Mouse (Mus musculus): ENCODE results near the gene Gpr108. TPM values are rescaled to one million over a fixed set of nuclear protein-coding genes. Genes with fewer than 3 reads are reported as not detected.

The Gpr108 gene
- polyA plus RNA-seq, 1 experiment from 2014 or later: 36.8 TPM

DNA sequence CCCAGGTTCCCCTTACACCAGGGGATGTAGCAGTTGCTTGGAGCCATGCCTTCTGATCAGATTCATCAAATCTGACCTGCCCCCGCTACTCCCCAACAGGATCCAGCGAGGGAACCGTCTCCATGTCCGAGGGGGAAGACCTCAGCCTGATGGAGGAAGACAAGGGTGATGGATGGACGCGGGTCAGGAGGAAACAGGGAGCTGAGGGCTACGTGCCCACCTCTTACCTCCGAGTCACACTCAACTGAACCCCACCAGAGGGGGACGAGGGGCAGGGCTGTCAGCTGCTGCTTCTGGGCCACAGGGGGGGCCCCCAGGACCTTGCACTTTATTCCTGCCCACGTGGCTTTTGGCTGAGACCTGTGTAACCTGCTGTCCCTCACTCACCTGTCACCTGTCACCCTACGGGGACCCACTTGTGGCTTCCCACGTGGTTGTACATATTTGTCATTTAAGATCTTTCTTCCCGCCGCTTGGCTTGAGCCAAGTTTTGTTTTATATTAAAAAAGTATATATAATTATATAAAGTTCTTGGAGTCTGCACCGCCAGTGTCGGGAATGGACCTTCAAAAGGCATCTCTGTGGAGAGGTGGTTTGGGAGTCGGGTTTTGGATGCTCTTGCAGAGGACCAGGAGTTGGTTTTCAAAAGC lies 14.8 kb upstream of the Gpr108 start:
- Histone ChIP-seq H3K4me3 (ENCODE audit: low read length) (no peak overlapping the region), H3K27me3 (ENCODE audit: control insufficient read depth, insufficient read depth, low read length) (no peaks in the 10 kb centered on the region), H3K9me3 (ENCODE audit: control insufficient read depth, low read length) (no peaks in the 10 kb centered on the region), H3K27ac (ENCODE audit: low read depth, low read length) (no peak overlapping the region), H3K9ac (ENCODE audit: low read depth, low read length) (no peak overlapping the region), H3K4me1 (ENCODE audit: control insufficient read depth, insufficient read depth, low read length) (0 out of 2 replicates have a peak, but pooled peaks cover 4% of the 10 kb centered on the region), H3K36me3 (ENCODE audit: control insufficient read depth, insufficient read depth, low read length) (peaks cover 52% of the 10 kb centered on the region), H3K4me2 (replicated peaks; ENCODE audit: low read depth, low read length) (no peak overlapping the region)
- WGBS: 90% methylated on average over 17 of the region's 17 CpGs
- ATAC-seq (ENCODE audit: low FRiP score, low TSS enrichment): no peak

DNA sequence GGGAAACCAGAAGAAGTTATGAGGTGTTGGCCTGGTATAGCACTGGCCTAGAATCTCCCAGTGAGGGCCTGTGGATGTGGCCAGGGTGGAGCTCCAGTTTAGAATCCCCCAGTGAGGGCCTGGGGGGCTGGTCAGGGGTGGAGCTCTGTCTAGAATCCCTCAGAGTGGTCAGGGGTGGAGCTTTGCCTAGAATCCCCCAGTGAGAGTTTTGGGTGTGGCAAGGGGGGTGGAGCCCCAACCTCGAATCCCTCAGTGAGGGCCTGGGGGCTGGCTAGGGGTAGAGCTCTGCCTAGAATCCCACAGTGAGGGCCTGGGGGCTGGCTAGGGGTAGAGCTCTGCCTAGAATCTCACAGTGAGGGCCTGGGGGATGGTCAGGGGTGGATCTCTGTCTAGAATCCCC lies 13.6 kb upstream of the Gpr108 start:
- Histone ChIP-seq H3K4me1 (ENCODE audit: control insufficient read depth, insufficient read depth, low read length) (0 out of 2 replicates have a peak, but pooled peaks cover 4% of the 10 kb centered on the region), H3K4me3 (ENCODE audit: low read length) (no peak overlapping the region), H3K27ac (ENCODE audit: low read depth, low read length) (no peak overlapping the region), H3K36me3 (ENCODE audit: control insufficient read depth, insufficient read depth, low read length) (peaks cover 60% of the 10 kb centered on the region), H3K27me3 (ENCODE audit: control insufficient read depth, insufficient read depth, low read length) (no peaks in the 10 kb centered on the region), H3K4me2 (replicated peaks; ENCODE audit: low read depth, low read length) (no peak overlapping the region), H3K9ac (ENCODE audit: low read depth, low read length) (no peak overlapping the region), H3K9me3 (ENCODE audit: control insufficient read depth, low read length) (no peaks in the 10 kb centered on the region)
- ATAC-seq (ENCODE audit: low FRiP score, low TSS enrichment): no peak
- 50% methylated on average over 1 of the region's 1 CpGs for WGBS

DNA sequence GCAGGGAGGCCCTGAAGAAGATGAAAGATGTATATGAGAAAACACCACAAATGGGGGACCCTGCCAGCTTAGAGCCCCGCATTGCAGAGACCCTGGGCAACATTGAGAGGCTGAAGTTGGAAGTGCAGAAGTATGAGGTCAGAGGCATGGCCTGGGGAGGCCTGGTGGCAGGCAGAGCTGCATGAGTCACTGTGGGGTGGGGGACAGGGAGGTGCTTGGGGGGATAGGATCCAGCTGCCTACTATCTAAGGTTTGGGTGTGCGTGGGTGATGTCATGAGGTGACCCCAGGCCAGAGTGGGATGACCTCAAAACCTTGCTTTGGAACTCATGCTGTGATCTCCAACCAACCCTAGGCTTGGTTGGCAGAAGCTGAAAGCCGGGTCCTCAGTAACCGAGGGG lies 13.0 kb upstream of the Gpr108 start:
- WGBS: 91% methylated on average over 4 of the region's 4 CpGs
- no peak for ATAC-seq (ENCODE audit: low FRiP score, low TSS enrichment)
- Histone ChIP-seq H3K4me1 (ENCODE audit: control insufficient read depth, insufficient read depth, low read length) (0 out of 2 replicates have a peak, but pooled peaks cover 4% of the 10 kb centered on the region), H3K27ac (ENCODE audit: low read depth, low read length) (no peak overlapping the region), H3K9ac (ENCODE audit: low read depth, low read length) (no peak overlapping the region), H3K4me2 (replicated peaks; ENCODE audit: low read depth, low read length) (no peak overlapping the region), H3K4me3 (ENCODE audit: low read length) (no peak overlapping the region), H3K36me3 (ENCODE audit: control insufficient read depth, insufficient read depth, low read length) (peaks cover 64% of the 10 kb centered on the region), H3K27me3 (ENCODE audit: control insufficient read depth, insufficient read depth, low read length) (no peaks in the 10 kb centered on the region), H3K9me3 (ENCODE audit: control insufficient read depth, low read length) (no peaks in the 10 kb centered on the region)

DNA sequence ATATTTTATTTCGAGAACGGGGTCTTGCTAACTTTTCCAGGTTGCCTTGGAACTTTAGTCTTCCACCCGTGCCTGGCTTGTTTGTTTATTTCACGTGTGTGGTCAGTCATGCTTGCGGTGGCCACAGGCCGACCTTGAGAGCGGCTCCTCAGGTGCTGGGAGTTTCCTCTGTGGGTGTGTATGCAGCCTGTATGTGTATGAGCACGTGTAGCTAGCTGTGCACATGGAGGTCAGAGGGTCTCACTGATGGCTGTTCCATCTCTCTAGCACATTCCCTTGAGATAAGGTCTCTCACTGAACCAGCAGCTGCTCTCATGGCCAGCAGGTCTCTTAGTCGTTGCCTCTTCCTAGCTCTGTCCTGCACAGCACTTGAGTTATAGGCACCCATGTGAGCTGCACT lies 12.1 kb upstream of the Gpr108 start:
- Histone ChIP-seq H3K27ac (ENCODE audit: low read depth, low read length) (no peak overlapping the region), H3K36me3 (ENCODE audit: control insufficient read depth, insufficient read depth, low read length) (peaks cover 71% of the 10 kb centered on the region), H3K4me3 (ENCODE audit: low read length) (no peak overlapping the region), H3K27me3 (ENCODE audit: control insufficient read depth, insufficient read depth, low read length) (no peaks in the 10 kb centered on the region), H3K4me1 (ENCODE audit: control insufficient read depth, insufficient read depth, low read length) (0 out of 2 replicates have a peak, but pooled peaks cover under 1% of the 10 kb centered on the region), H3K4me2 (replicated peaks; ENCODE audit: low read depth, low read length) (no peak overlapping the region), H3K9me3 (ENCODE audit: control insufficient read depth, low read length) (no peaks in the 10 kb centered on the region), H3K9ac (ENCODE audit: low read depth, low read length) (no peak overlapping the region)
- no peak for ATAC-seq (ENCODE audit: low FRiP score, low TSS enrichment)
- 86% methylated on average over 9 of the region's 9 CpGs for WGBS

DNA sequence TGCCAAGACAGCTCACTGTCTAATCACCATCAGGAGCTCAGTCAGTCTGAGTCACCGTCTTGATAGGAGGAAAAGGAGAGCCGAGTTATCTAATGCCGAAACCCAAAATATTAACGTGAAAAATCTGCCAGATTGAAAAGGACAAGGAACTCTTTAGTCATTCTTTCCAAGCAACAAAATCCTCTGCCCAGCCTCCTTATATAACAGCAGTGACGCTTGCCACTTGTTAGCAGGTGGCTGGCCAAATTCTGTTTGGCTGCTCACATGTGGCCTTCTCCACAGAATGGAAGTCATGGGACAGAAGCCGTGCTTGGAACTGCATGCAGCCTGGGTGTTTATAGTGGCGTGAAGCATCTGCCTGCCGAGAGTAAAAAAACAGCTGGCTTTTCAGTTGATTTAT lies 11.5 kb upstream of the Gpr108 start:
- no peak for ATAC-seq (ENCODE audit: low FRiP score, low TSS enrichment)

DNA sequence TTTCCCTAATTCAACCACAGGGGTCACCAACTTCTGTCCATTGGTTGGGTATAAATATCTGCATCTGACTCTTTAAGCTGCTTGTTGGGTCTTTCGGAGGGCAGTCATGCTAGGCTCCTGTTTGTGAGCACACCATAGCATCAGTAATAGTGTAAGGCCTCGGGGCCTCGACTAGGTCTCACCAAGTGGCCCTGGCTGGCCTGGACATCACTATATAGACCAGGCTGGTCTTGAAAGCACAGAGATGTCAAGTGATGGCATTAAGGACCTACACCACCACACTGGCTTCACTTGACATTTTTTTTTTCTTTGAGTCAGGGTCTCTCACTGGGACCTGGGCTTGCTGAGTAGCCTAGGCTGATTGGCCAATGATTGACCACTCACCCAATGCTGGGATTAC lies 9.9 kb upstream of the Gpr108 start:
- no peak overlapping the region for H3K9ac ChIP-seq (ENCODE audit: low read depth, low read length)
- no peak overlapping the region for H3K4me3 ChIP-seq (ENCODE audit: low read length)
- WGBS: 92% methylated on average over 3 of the region's 3 CpGs
- no peaks in the 10 kb centered on the region for H3K9me3 ChIP-seq (ENCODE audit: control insufficient read depth, low read length)
- peaks cover 90% of the 10 kb centered on the region for H3K36me3 ChIP-seq (ENCODE audit: control insufficient read depth, insufficient read depth, low read length)
- H3K4me2 ChIP-seq (replicated peaks; ENCODE audit: low read depth, low read length): no peak overlapping the region
- no peak overlapping the region for H3K27ac ChIP-seq (ENCODE audit: low read depth, low read length)
- H3K27me3 ChIP-seq (ENCODE audit: control insufficient read depth, insufficient read depth, low read length): no peaks in the 10 kb centered on the region
- ATAC-seq (ENCODE audit: low FRiP score, low TSS enrichment): no peak
- H3K4me1 ChIP-seq (ENCODE audit: control insufficient read depth, insufficient read depth, low read length): no peaks in the 10 kb centered on the region

More for the DNA sequence above, 11.5 kb upstream of the Gpr108 start:
- Histone ChIP-seq H3K4me1 (ENCODE audit: control insufficient read depth, insufficient read depth, low read length) (no peaks in the 10 kb centered on the region), H3K36me3 (ENCODE audit: control insufficient read depth, insufficient read depth, low read length) (peaks cover 77% of the 10 kb centered on the region), H3K9me3 (ENCODE audit: control insufficient read depth, low read length) (no peaks in the 10 kb centered on the region), H3K4me3 (ENCODE audit: low read length) (no peak overlapping the region), H3K27ac (ENCODE audit: low read depth, low read length) (no peak overlapping the region), H3K27me3 (ENCODE audit: control insufficient read depth, insufficient read depth, low read length) (no peaks in the 10 kb centered on the region), H3K4me2 (replicated peaks; ENCODE audit: low read depth, low read length) (no peak overlapping the region), H3K9ac (ENCODE audit: low read depth, low read length) (no peak overlapping the region)
- WGBS: 93% methylated on average over 8 of the region's 8 CpGs

DNA sequence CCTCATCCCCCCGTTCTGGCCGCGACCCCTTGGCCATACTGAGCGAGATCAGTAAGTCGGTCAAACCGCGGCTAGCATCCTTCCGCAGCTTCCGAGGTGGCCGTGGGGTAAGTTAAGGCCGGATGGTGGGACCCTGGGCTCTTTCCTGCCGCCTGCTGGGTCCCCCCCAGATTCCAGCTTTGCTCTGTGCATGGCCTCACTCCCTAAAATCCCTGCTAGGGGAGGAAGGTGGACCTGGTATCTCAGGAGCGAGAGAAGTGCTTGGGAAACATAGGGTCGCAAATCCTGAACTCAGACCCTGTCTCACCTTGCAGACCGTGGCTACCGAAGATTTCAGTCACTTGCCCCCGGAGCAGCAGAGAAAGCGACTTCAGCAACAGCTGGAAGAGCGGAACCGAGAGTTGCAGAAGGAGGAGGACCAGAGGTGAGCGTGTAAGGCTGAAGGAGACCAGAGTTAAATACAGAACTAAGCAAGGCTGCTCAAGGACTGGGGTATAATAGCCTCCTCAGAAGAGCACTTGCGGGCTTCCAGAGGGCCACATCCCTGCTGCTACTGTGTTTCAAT lies 8.8 kb upstream of the Gpr108 start:
- WGBS: 96% methylated on average over 22 of the region's 22 CpGs
- H3K36me3 ChIP-seq (ENCODE audit: control insufficient read depth, insufficient read depth, low read length): peaks cover 82% of the 10 kb centered on the region
- H3K9ac ChIP-seq (ENCODE audit: low read depth, low read length): no peak overlapping the region
- H3K4me2 ChIP-seq (replicated peaks; ENCODE audit: low read depth, low read length): no peak overlapping the region
- no peaks in the 10 kb centered on the region for H3K27me3 ChIP-seq (ENCODE audit: control insufficient read depth, insufficient read depth, low read length)
- no peak overlapping the region for H3K4me3 ChIP-seq (ENCODE audit: low read length)
- H3K27ac ChIP-seq (ENCODE audit: low read depth, low read length): no peak overlapping the region
- H3K9me3 ChIP-seq (ENCODE audit: control insufficient read depth, low read length): no peaks in the 10 kb centered on the region
- ATAC-seq (ENCODE audit: low FRiP score, low TSS enrichment): no peak
- no peaks in the 10 kb centered on the region for H3K4me1 ChIP-seq (ENCODE audit: control insufficient read depth, insufficient read depth, low read length)

DNA sequence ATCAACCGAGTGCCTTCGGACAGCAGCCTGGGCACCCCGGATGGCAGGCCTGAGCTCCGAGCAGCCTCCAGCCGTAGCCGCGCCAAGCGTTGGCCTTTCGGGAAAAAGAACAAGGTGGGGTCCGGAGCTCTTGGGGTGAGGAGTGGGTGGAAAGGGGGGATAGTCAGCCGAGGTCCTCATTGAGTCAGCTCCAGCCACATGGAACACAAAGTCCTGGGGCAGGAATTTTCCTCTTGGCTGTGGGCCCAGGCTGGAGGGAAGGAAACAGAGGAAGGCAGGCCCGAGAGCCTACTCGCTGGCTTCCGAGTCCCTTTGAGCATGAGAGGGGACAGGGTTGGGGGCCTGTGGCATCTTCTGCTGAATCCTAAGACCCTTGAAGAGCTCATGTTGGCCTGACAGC lies 7.1 kb upstream of the Gpr108 start:
- Histone ChIP-seq H3K9me3 (ENCODE audit: control insufficient read depth, low read length) (no peaks in the 10 kb centered on the region), H3K27me3 (ENCODE audit: control insufficient read depth, insufficient read depth, low read length) (no peaks in the 10 kb centered on the region), H3K4me1 (ENCODE audit: control insufficient read depth, insufficient read depth, low read length) (peaks cover 7% of the 10 kb centered on the region; the same call in 1 of the 2 replicates), H3K4me3 (ENCODE audit: low read length) (no peak overlapping the region), H3K4me2 (replicated peaks; ENCODE audit: low read depth, low read length) (no peak overlapping the region), H3K9ac (ENCODE audit: low read depth, low read length) (no peak overlapping the region), H3K27ac (ENCODE audit: low read depth, low read length) (no peak overlapping the region), H3K36me3 (ENCODE audit: control insufficient read depth, insufficient read depth, low read length) (peaks cover 65% of the 10 kb centered on the region)
- ATAC-seq (ENCODE audit: low FRiP score, low TSS enrichment): no peak
- 94% methylated on average over 14 of the region's 14 CpGs for WGBS

DNA sequence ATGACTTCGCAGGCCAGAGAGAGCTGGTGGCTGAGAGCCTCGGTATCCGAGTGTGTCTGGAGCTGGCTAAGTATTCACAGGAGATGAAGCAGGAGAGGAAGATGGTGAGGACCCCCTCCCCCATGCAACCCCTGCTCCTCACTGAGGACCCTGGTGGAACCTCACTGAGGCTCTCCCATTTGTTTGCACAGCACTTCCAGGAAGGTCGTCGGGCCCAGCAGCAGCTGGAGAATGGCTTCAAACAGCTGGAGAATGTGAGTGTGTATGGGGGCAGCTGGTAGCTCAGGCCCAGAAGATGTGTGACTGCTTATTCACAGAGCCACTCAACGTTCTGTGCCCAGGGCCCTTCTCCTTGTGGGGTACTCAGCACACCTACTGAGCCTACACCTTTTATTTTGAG lies 5.1 kb upstream of the Gpr108 start:
- no peak overlapping the region for H3K27ac ChIP-seq (ENCODE audit: low read depth, low read length)
- WGBS: 83% methylated on average over 6 of the region's 6 CpGs
- H3K36me3 ChIP-seq (ENCODE audit: control insufficient read depth, insufficient read depth, low read length): peaks cover 45% of the 10 kb centered on the region
- no peak overlapping the region for H3K4me3 ChIP-seq (ENCODE audit: low read length)
- H3K27me3 ChIP-seq (ENCODE audit: control insufficient read depth, insufficient read depth, low read length): no peaks in the 10 kb centered on the region
- H3K9me3 ChIP-seq (ENCODE audit: control insufficient read depth, low read length): no peaks in the 10 kb centered on the region
- no peak overlapping the region for H3K4me2 ChIP-seq (replicated peaks; ENCODE audit: low read depth, low read length)
- H3K4me1 ChIP-seq (ENCODE audit: control insufficient read depth, insufficient read depth, low read length): peaks cover 13% of the 10 kb centered on the region; the same call in 1 of the 2 replicates
- no peak for ATAC-seq (ENCODE audit: low FRiP score, low TSS enrichment)
- H3K9ac ChIP-seq (ENCODE audit: low read depth, low read length): no peak overlapping the region

Measured in kidney, embryonic 14.5 days (tissue).